Mouse (Mus musculus) subcutaneous adipose tissue, adult 2 months (tissue): ENCODE data around the gene Htatsf1. TPM values are rescaled to one million over a fixed set of nuclear protein-coding genes. Genes with fewer than 3 reads are reported as not detected.

Experiments
- polyA plus RNA-seq: library from polyadenylated mRNA; depleted of rRNA; stranded (reverse); fragments of >200 nt; gene quantifications from 2 replicates; pipeline ENCODE4 v1.2.3, GENCODE M21; 2012; ENCODE audit warnings: low replicate concordance; rRNA removed

The Htatsf1 gene
- polyA plus RNA-seq: 11.4 and 22.5 TPM in 2 replicates

DNA sequence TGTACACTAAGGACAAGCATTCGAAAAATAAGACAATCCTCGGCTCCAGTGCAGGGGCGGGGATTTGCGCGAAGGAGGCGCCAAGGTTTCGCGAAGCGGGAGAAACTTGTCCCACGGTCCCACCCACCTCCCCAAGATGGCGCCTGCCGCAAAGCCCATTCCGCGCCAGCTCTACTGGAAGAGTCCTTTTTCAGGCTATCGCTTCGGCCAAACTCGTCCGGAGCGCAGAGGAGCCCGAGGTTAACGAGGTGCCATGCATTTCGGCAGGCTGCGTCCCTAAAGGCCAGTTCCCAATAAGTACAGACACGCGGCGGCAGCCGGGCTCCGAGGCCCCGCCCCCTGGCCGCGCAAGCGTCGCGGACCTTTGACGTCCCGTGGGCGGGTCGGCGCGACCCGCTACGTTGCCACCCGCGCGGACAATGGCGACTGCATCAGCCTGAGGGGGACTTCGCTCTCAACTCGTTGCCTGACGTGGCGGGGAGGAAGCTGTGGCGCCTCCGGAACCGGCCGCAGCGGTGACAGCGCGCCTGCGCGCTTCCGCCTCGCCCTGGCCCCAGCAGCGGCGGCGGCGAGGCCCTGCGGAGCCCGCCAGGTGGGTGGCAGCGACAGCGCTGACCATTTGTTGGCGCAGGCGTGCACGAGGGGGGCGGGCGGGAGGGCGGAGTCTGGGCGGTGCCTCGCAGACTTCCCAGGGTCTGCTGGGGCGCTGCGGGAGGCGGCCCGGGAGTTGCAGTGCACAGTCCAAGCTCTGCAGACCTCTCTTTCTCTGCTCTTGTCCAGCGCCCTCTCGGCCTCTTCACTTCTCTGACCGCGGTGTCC lies at the start of gene Htatsf1:
Gene Htatsf1, plus strand, starts transcription at position 410 of the 819 bp plus-strand sequence.

DNA sequence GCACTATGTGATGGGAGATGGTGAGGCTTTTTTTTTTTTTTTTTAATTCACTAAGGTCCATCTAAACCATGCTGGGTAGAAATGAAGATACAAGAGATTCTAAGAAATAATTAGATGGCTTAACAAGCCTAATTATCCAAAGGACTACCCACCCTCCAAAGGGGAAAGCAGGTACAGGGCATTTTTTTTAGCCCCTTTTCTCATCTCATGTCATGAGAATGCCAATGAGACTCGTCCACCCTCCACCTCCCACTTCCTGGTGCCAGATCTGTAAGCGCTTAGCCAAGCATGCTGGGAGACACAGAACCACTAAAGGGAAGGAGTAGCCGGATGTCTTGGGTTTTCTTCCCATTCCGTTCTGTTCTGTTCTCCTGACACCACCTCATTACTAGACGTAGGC lies 10.6 kb upstream of the Htatsf1 start, which contains the start of gene Brs3:
Gene Brs3, plus strand, starts transcription at position 301 of the 400 bp plus-strand sequence.

DNA sequence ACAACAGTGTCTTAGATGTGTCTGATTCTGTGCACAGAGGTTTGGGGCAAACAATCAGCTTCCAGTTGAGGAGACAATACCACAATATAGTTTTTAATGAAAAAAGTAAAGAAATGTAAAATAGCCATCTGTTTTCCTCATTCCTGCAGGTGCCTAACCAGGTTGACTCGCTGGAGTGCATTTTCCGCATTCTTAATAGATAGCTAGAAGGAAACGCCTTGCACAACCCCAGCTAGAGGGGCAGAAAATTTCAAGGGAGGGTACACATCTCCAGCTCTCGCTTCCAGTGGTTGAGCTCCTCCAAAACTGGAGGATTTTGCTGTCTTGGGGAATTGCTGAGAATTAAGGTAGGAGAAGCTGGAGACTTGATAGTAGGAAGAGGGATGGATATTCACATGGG lies 34.4 kb downstream of the Htatsf1 start, which contains the start of gene Vgll1:
Gene Vgll1, plus strand, starts transcription at position 301 of the 400 bp plus-strand sequence.

Other genes starting within 250 kb of the Htatsf1 start
- gene Map7d3, start 231.3 kb upstream of the Htatsf1 start, polyA plus RNA-seq: 0.69 and 0.76 TPM in 2 replicates
- gene Adgrg4, start 183.4 kb upstream of the Htatsf1 start, polyA plus RNA-seq: not detected in 2 replicates
- gene Brs3, start 10.5 kb upstream of the Htatsf1 start, polyA plus RNA-seq: not detected in 2 replicates
- gene Vgll1, start 34.5 kb downstream of the Htatsf1 start, polyA plus RNA-seq: not detected in 2 replicates
- gene Cd40lg, start 158.6 kb downstream of the Htatsf1 start, polyA plus RNA-seq: 0.09 and 0.19 TPM in 2 replicates